Mouse (Mus musculus): Measurements from ENCODE around the gene Gm20489.

Gene Gm20489

GRCm38 (mm10) chrX:101260441-101261325 is 8.1 kb downstream of the Gm20489 start:
- no peak for DNase-seq

- DNase-seq: no peak
These were observed 12.2 kb downstream of the Gm20489 start for GRCm38 (mm10) chrX:101256603-101257002.

- no peak for DNase-seq
These were observed 14.1 kb downstream of the Gm20489 start for GRCm38 (mm10) chrX:101254740-101255139.

DNA sequence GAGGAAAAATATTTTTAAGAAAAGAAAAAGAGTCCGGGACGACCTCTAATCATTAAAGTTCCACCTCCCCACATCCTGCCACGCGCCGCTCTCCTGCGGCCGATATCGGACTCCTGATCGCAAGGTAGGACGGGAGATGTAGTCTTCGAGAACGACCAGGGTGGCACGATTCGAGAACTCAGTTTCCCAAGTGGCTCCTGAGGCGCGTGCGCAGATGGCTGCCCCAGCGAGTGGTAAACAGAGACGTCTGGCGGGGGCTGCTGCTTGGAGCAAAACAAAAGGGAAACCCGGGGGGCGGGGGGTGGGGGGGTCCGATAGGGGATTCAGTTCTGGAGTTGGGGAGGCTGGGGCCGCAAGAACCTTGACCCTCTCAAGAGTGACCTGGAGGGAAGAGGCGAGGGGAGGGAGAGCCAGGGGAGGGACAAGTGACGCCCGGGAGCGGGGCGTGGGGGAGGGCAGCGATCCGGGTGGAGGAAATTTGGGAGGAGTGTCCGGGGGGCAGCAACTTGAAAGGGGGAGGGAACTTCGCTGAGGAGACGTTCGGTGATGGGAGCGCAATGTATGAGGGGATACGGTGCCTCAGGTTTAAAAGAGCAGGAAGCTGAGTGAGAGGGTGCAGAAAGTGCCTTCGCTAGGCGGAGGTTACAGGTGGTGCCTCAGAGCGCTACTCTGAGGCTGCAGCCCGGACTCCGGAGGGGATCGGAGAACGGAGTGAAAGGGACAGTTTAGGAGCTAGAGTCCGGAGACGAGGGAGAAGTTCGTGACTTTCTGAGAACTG is 14.7 kb downstream of the Gm20489 start, which contains the start of gene Foxo4:
Gene Foxo4 (plus strand): TSS at position 577 of the 778 bp plus-strand sequence.
- peak; percentile 90 for DNase-seq

DNA sequence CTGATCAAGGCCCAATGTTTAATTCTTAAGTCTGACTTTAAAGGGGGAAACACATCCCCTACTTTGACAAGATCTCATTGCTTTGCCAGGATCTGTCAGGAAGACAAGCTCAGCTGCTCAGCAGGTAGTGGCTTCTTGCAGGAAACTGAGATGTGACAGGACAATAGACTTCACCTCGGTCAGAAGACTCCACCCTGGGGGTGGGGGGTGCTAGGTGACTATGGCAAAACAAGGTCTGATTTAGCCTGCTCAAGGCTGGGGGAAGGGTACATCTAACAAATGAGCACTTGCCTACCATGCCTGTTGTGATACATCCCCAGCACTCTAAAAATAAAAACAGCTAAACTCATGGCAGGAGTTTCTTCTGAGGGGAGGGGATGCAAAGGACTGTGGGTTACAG is 23.8 kb downstream of the Gm20489 start:
- DNase-seq: no peak

DNA sequence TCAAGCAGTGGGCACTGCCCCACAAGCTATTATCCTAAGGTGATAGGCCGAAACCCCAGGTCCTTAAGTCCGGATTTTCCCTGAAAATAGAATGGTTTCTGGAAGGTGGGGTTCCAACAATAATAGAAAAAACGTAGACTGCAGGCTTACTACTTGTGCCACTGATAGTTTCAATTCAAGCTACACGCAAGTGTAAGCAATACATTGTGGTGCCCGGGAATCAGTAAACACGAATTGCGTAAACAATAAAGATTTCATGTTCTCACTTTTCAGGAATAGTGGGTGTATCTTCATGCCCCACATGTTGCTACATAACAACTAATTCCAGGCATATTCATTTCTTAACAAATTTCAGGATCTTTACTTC is 46.0 kb downstream of the Gm20489 start:
- DNase-seq: no peak

GRCm38 (mm10) chrX:101221834-101222795 is 46.7 kb downstream of the Gm20489 start, which contains the start of gene Snx12:
TSS of gene Snx12 (minus strand) at chrX:101222563.
- DNase-seq: peak; percentile 95

Measured in cerebellum, adult 9-11 months (tissue).